ENCODE assay signal across 8 mouse cellular contexts in genomic region chr11:69545957-69546356, GRCm38 (mm10). TPM values are rescaled to one million over a fixed set of nuclear protein-coding genes. Genes with fewer than 3 reads are reported as not detected.
DNase-seq lines count a peak whose midpoint lies in the region; ATAC-seq and TF ChIP-seq lines count a peak whose summit lies in the region.

No protein-coding gene starts in this region.

- DNase-seq in frontal cortex, postnatal 10 days (ENCODE audit: low spot score in 2 of 2), result no peak
- no peak for DNase-seq in CH12.LX (ENCODE audit: extremely low read depth)
- no peak for DNase-seq in right cerebral cortex, postnatal 36 days (ENCODE audit: low spot score in 2 of 2)

- no peak for TF ChIP-seq EP300 in CH12.LX (IDR thresholded peaks at IDR 0.05; ENCODE audit: low read length)

- H3K9ac ChIP-seq in CH12.LX (ENCODE audit: insufficient read depth, low read depth), result no peak overlapping the region
- H3K9ac ChIP-seq in forebrain, embryonic 12.5 days, result peak overlapping the region; percentile 63
- peak overlapping the region; percentile 65; the same call in 1 of the 2 replicates for H3K9ac ChIP-seq in liver, embryonic 12.5 days

- H3K4me3 ChIP-seq in CH12.LX (replicated peaks in 1 of 3; ENCODE audit: low read depth in 2 of 3, low read length in 2 of 3, poor library complexity in 1 of 3), result no peak overlapping the region
- H3K4me3 ChIP-seq in forebrain, embryonic 12.5 days (replicated peaks), result peak overlapping the region; percentile 45
- peak overlapping the region; percentile 56 for H3K4me3 ChIP-seq in liver, embryonic 12.5 days

- no peaks in the 10 kb centered on the region for H3K36me3 ChIP-seq in CH12.LX (replicated peaks in 1 of 2; ENCODE audit: control insufficient read depth in 1 of 2, insufficient read depth in 1 of 2, low read length in 1 of 2)
- no peaks in the 10 kb centered on the region for H3K36me3 ChIP-seq in forebrain, embryonic 12.5 days (replicated peaks)
- H3K36me3 ChIP-seq in liver, embryonic 12.5 days, result no peaks in the 10 kb centered on the region

- ATAC-seq in frontal cortex, adult (ENCODE audit: low TSS enrichment), result peak; percentile 68; the same call in 1 of the 2 replicates
- 0 out of 2 replicates have a peak, but pooled peaks have one; percentile 15 for ATAC-seq in forebrain, embryonic 12.5 days (ENCODE audit: low FRiP score)
- no peak for ATAC-seq in liver, embryonic 12.5 days
- ATAC-seq in megakaryocyte progenitor cell, adult 5-6 weeks (replicated peaks; ENCODE audit: poor library complexity), result no peak
- no peak for ATAC-seq in activated CD4-positive, CD25-positive, alpha-beta regulatory T cell, adult 4 months

- H3K9me3 ChIP-seq in CH12.LX (replicated peaks; ENCODE audit: low read length), result no peaks in the 10 kb centered on the region
- H3K9me3 ChIP-seq in forebrain, embryonic 12.5 days, result no peaks in the 10 kb centered on the region
- H3K9me3 ChIP-seq in liver, embryonic 12.5 days (replicated peaks), result no peaks in the 10 kb centered on the region

- 11% methylated on average over 7 of the region's 7 CpGs for WGBS in forebrain, embryonic 12.5 days
- 23% methylated on average over 7 of the region's 7 CpGs for WGBS in liver, embryonic 12.5 days (ENCODE audit: insufficient replicate concordance)

- peaks cover 9 to 14% of the 10 kb centered on the region in 2 experiments for H3K4me1 ChIP-seq in CH12.LX (ENCODE audit: control insufficient read depth in 1 of 2, insufficient read depth in 2 of 2)
- peaks cover 67% of the 10 kb centered on the region for H3K4me1 ChIP-seq in forebrain, embryonic 12.5 days
- H3K4me1 ChIP-seq in liver, embryonic 12.5 days, result peaks cover 18% of the 10 kb centered on the region

- dilution Hi-C loops in CH12.LX (cut with MboI; ENCODE audit: extremely low pct_ligation_motif_present, extremely low pct_unique_long_range_greater_than_20kb, low sequenced_read_pairs), result no loop called here

- no peak for TF ChIP-seq CTCF in CH12.LX (conservative IDR thresholded peaks at IDR 0.05 in 1 of 2, IDR thresholded peaks at IDR 0.05 in 1 of 2; ENCODE audit: low read depth in 2 of 2, low read length in 2 of 2)

- peaks cover 54% of the 10 kb centered on the region for H3K27me3 ChIP-seq in CH12.LX (replicated peaks)
- peaks cover 13% of the 10 kb centered on the region; the same call in 1 of the 2 replicates for H3K27me3 ChIP-seq in forebrain, embryonic 12.5 days
- H3K27me3 ChIP-seq in liver, embryonic 12.5 days (replicated peaks), result peaks cover 54% of the 10 kb centered on the region

- no peak for TF ChIP-seq RAD21 in CH12.LX (IDR thresholded peaks at IDR 0.05; ENCODE audit: low read depth, low read length)

- in situ Hi-C loops in CH12.LX (cut with MboI; ENCODE audit: low pct_ligation_motif_present, low pct_unique_long_range_greater_than_20kb, low sequenced_read_pairs), result no loop called here

- no peak for TF ChIP-seq POLR2A in CH12.LX (IDR thresholded peaks at IDR 0.05; ENCODE audit: low read depth, low read length)

- no peak overlapping the region for H3K4me2 ChIP-seq in CH12.LX (ENCODE audit: insufficient read depth, low read depth, poor library complexity, severe bottlenecking)
- peak overlapping the region; percentile 92 for H3K4me2 ChIP-seq in forebrain, embryonic 12.5 days
- peak overlapping the region; percentile 88 for H3K4me2 ChIP-seq in liver, embryonic 12.5 days

- H3K79me2 ChIP-seq in CH12.LX (replicated peaks; ENCODE audit: control insufficient read depth, extremely low read depth, insufficient read depth, poor library complexity, severe bottlenecking), result no peaks in the 10 kb centered on the region

- H3K27ac ChIP-seq in CH12.LX (ENCODE audit: insufficient read depth, low read depth), result no peak overlapping the region
- H3K27ac ChIP-seq in forebrain, embryonic 12.5 days, result peak overlapping the region; percentile 91
- H3K27ac ChIP-seq in liver, embryonic 12.5 days, result no peak overlapping the region

TF ChIP-seq in CH12.LX, 34 proteins besides CTCF, POLR2A, EP300 and RAD21:
- TF ChIP-seq KAT2A (IDR thresholded peaks at IDR 0.05; ENCODE audit: insufficient replicate concordance, low read length) (no peak), MAX (IDR thresholded peaks at IDR 0.05; ENCODE audit: low read length) (0 out of 2 replicates have a peak, but pooled peaks have one; percentile 4), ZC3H11A (IDR thresholded peaks at IDR 0.05; ENCODE audit: low read depth, low read length) (no peak), TCF12 (IDR thresholded peaks at IDR 0.05; ENCODE audit: low read depth, low read length) (no peak)
TF ChIP-seq in CH12.LX: peak in this region for 1.

RNA-seq across cellular contexts. Expression of gene Dnah2, which starts 3.0 kb away (rescaled TPM):
- total RNA-seq in CH12.LX (2012; rRNA removed) (under 0.01 TPM in 1 of 2 replicates, not detected in the other), CH12.LX (2014; rRNA removed) (not detected in 2 replicates)
- polyA plus RNA-seq in CH12.LX (2012; ENCODE audit: insufficient read length, low read depth), result 0.03 and 0.04 TPM in 2 replicates
- polyA plus RNA-seq in forebrain, embryonic 12.5 days (2016; fragmentation: Nextera tagmentation; extraction: Ambion mirVana), result 1.7 and 2.1 TPM in 2 replicates
- polyA plus RNA-seq in liver, embryonic 12.5 days (2016; fragmentation: Nextera tagmentation; extraction: Ambion mirVana), result 0.06 and 0.17 TPM in 2 replicates
- total RNA-seq in megakaryocyte progenitor cell, adult 5-6 weeks (2015), result 0.07 TPM in 1 of 2 replicates, not detected in the other
- under 0.01 TPM in 1 of 2 replicates, not detected in the other for total RNA-seq in megakaryocyte progenitor cell, adult 5-6 weeks (2017)
- under 1 TPM in 1 of 2 experiments, not detected in 1; 0.19 TPM for polyA plus RNA-seq in activated CD4-positive, CD25-positive, alpha-beta regulatory T cell, adult 4 months (2017; shearing (Covaris generic))

RNA-seq across cellular contexts. Expression of gene Efnb3, which starts 14.0 kb away (rescaled TPM):
- total RNA-seq in CH12.LX (2012; rRNA removed) (1.1 and 1.3 TPM in 2 replicates), CH12.LX (2014; rRNA removed) (0.56 and 1.0 TPM in 2 replicates)
- polyA plus RNA-seq in CH12.LX (2012; ENCODE audit: insufficient read length, low read depth), result 2.7 and 2.8 TPM in 2 replicates
- polyA plus RNA-seq in forebrain, embryonic 12.5 days (2016; fragmentation: Nextera tagmentation; extraction: Ambion mirVana), result 63.7 and 72.7 TPM in 2 replicates
- polyA plus RNA-seq in liver, embryonic 12.5 days (2016; fragmentation: Nextera tagmentation; extraction: Ambion mirVana), result 1.7 and 2.3 TPM in 2 replicates
- 0.15 TPM in 1 of 2 replicates, not detected in the other for total RNA-seq in megakaryocyte progenitor cell, adult 5-6 weeks (2015)
- 0.24 and 0.33 TPM in 2 replicates for total RNA-seq in megakaryocyte progenitor cell, adult 5-6 weeks (2017)
- under 1 TPM in 1 of 2 experiments, not detected in 1; 0.17 TPM for polyA plus RNA-seq in activated CD4-positive, CD25-positive, alpha-beta regulatory T cell, adult 4 months (2017; shearing (Covaris generic))

RNA-seq across cellular contexts. Expression of gene Wrap53, which starts 34.1 kb away (rescaled TPM):
- total RNA-seq in CH12.LX (2012; rRNA removed), result 34.2 and 40.8 TPM in 2 replicates
- 25.4 and 26.4 TPM in 2 replicates for total RNA-seq in CH12.LX (2014; rRNA removed)
- 35.3 and 36.0 TPM in 2 replicates for polyA plus RNA-seq in CH12.LX (2012; ENCODE audit: insufficient read length, low read depth)
- 33.0 and 36.0 TPM in 2 replicates for polyA plus RNA-seq in forebrain, embryonic 12.5 days (2016; fragmentation: Nextera tagmentation; extraction: Ambion mirVana)
- polyA plus RNA-seq in liver, embryonic 12.5 days (2016; fragmentation: Nextera tagmentation; extraction: Ambion mirVana), result 24.3 and 27.1 TPM in 2 replicates
- total RNA-seq in megakaryocyte progenitor cell, adult 5-6 weeks (2015), result 16.2 and 18.3 TPM in 2 replicates
- total RNA-seq in megakaryocyte progenitor cell, adult 5-6 weeks (2017), result 6.2 and 6.9 TPM in 2 replicates
- 10 to 100 TPM; 25.6 to 27.6 TPM for polyA plus RNA-seq in activated CD4-positive, CD25-positive, alpha-beta regulatory T cell, adult 4 months (2017; shearing (Covaris generic))

RNA-seq across cellular contexts. Expression of gene Trp53, which starts 34.2 kb away (rescaled TPM):
- total RNA-seq in CH12.LX (2012; rRNA removed), result 104 and 107 TPM in 2 replicates
- 15.7 and 24.9 TPM in 2 replicates for total RNA-seq in CH12.LX (2014; rRNA removed)
- 309 and 372 TPM in 2 replicates for polyA plus RNA-seq in CH12.LX (2012; ENCODE audit: insufficient read length, low read depth)
- 120 and 124 TPM in 2 replicates for polyA plus RNA-seq in forebrain, embryonic 12.5 days (2016; fragmentation: Nextera tagmentation; extraction: Ambion mirVana)
- 110 TPM in 2 replicates for polyA plus RNA-seq in liver, embryonic 12.5 days (2016; fragmentation: Nextera tagmentation; extraction: Ambion mirVana)
- total RNA-seq in megakaryocyte progenitor cell, adult 5-6 weeks (2015), result 124 and 173 TPM in 2 replicates
- total RNA-seq in megakaryocyte progenitor cell, adult 5-6 weeks (2017), result 65.1 and 65.6 TPM in 2 replicates
- polyA plus RNA-seq in activated CD4-positive, CD25-positive, alpha-beta regulatory T cell, adult 4 months (2017; shearing (Covaris generic)), result 100 to 1,000 TPM; 231 to 302 TPM

RNA-seq across cellular contexts. Expression of gene Atp1b2, which starts 59.8 kb away (rescaled TPM):
- total RNA-seq in CH12.LX (2012; rRNA removed) (not detected in 2 replicates), CH12.LX (2014; rRNA removed) (not detected in 2 replicates)
- polyA plus RNA-seq in CH12.LX (2012; ENCODE audit: insufficient read length, low read depth), result 0.09 and 0.11 TPM in 2 replicates
- polyA plus RNA-seq in forebrain, embryonic 12.5 days (2016; fragmentation: Nextera tagmentation; extraction: Ambion mirVana), result 11.9 and 12.6 TPM in 2 replicates
- polyA plus RNA-seq in liver, embryonic 12.5 days (2016; fragmentation: Nextera tagmentation; extraction: Ambion mirVana), result 38.3 and 39.8 TPM in 2 replicates
- total RNA-seq in megakaryocyte progenitor cell, adult 5-6 weeks (2015), result 19.6 and 44.5 TPM in 2 replicates
- total RNA-seq in megakaryocyte progenitor cell, adult 5-6 weeks (2017), result 2.0 and 4.0 TPM in 2 replicates
- under 1 TPM in 1 of 2 experiments, not detected in 1; 0.46 TPM for polyA plus RNA-seq in activated CD4-positive, CD25-positive, alpha-beta regulatory T cell, adult 4 months (2017; shearing (Covaris generic))

Comparison
In these comparisons a context has a peak if more than half of its experiments do, and no peak if none do; other contexts are left out.
1. ATAC-seq: peak in frontal cortex, adult (single experiment) and forebrain, embryonic 12.5 days (single experiment); none in liver, embryonic 12.5 days (single experiment), megakaryocyte progenitor cell, adult 5-6 weeks (single experiment) and activated CD4-positive, CD25-positive, alpha-beta regulatory T cell, adult 4 months (single experiment).
2. H3K4me3 ChIP-seq: peak in forebrain, embryonic 12.5 days (single experiment) and liver, embryonic 12.5 days (single experiment); none in CH12.LX (0 of 3).
3. RNA of gene Efnb3, which starts 14.0 kb away (polyA plus RNA-seq): 63.7 to 72.7 TPM in forebrain, embryonic 12.5 days; 2.7 to 2.8 TPM in CH12.LX, 1.7 to 2.3 TPM in liver, embryonic 12.5 days and 0.17 TPM in activated CD4-positive, CD25-positive, alpha-beta regulatory T cell, adult 4 months; every median in the first group is over 10 times any median in the second.